Mouse (Mus musculus): ENCODE data around the gene Gm9507.
"Not testable (repeated sequence)": the region's sequence is repeated elsewhere in the genome, so short reads cannot be mapped to it uniquely, and the experiment has no call there.

Gm9507 gene

DNA sequence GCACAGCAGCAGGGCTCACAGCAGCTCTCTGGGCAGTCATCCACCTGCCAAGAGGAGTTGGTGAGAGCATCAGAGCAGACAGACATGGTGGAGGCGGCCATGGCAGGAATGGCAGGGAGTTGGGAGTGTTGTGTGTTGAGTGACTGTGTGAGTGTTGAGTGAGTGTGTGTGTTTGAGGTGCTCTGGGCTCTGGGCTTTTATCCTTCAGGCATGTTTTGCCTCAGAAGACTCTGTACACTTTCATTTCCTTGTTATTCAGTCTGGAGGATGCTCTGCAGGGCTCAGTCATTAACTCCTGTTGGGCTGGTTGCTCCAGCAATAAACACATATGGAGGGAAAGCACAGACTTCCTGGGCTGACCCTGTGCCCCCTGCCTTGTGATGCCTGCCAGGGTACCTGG is 40.4 kb downstream of the Gm9507 start, which contains the start of gene Gm3238:
Gm3238 (minus strand) TSS at position 101 of the 400 bp plus-strand sequence.
- DNase-seq = not testable (repeated sequence)

DNA sequence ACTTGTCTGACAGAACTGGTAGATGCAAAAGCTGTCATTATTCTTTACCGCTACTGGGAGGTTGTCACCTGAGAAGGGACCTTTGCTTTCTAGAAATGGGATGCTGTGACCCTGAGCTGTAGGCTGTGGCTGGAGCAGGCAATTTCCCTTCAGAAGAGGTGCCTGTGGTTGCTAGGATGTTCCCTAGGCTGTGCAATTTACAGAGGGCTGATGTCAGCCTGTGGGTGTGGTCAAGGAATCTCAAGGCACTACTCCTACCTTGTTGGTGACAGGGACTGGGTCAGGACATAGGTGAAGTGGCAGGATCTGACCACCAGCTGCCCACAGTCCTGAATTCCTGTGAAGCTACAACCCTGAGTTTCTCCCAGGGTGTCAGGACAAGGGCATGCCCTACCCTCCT is 41.9 kb downstream of the Gm9507 start:
- DNase-seq = no peak

Measured in liver (tissue).